Mouse (Mus musculus): Measurements from ENCODE around the gene Cpne5.
"Not testable (repeated sequence)": the region's sequence is repeated elsewhere in the genome, so short reads cannot be mapped to it uniquely, and the experiment has no call there.

Gene Cpne5

DNA sequence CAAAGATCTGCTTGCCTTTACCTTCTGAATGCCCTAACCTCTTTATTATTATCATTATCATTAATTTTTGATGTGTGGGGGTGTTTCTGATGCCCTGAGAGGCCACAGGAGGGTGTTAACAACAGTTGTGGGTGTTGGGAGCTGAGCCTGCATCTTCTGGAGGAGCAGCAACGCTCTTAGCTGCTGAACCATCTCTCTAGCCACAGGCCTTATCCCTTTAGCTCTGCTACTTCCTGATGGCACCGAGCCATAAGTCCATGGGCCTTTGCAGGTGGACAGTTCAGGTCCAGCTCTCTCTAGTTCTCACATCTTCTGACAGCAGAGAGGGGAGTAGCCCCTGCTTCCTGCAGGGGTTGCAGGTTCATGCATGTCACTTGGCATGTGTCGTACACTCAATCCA is 96.4 kb downstream of the Cpne5 start:
- no peak for DNase-seq (ENCODE audit: low read depth, low spot score)

GRCm38 (mm10) chr17:29137906-29138305 is 100.1 kb downstream of the Cpne5 start:
- no peak for DNase-seq (ENCODE audit: low read depth, low spot score)

- DNase-seq (ENCODE audit: low read depth, low spot score) = no peak
Measured at GRCm38 (mm10) chr17:29136236-29136635, 101.7 kb downstream of the Cpne5 start.

DNA sequence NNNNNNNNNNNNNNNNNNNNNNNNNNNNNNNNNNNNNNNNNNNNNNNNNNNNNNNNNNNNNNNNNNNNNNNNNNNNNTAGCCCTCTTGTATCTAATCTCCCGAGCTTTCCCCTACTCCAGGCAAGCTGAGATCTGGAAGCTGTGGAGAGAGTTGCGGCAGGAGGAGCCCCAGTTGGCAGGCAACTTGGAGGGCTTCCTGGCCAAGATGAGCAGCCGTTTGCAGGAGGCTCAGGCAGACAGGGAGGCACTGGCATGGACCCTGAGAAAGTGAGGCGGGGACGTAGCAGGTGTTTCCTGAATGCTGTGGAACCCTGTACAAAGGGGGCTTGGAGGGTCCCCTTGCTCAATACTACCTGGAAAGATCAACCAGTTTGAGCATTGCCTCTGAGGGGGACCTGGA is 102.9 kb downstream of the Cpne5 start:
- no peak for DNase-seq (ENCODE audit: low read depth, low spot score)

- DNase-seq (ENCODE audit: low read depth, low spot score) = no peak
Measured at GRCm38 (mm10) chr17:29129341-29129740, 108.6 kb downstream of the Cpne5 start.

- no peak for DNase-seq (ENCODE audit: low read depth, low spot score)
Measured at GRCm38 (mm10) chr17:29126561-29126960, 111.4 kb downstream of the Cpne5 start.

DNA sequence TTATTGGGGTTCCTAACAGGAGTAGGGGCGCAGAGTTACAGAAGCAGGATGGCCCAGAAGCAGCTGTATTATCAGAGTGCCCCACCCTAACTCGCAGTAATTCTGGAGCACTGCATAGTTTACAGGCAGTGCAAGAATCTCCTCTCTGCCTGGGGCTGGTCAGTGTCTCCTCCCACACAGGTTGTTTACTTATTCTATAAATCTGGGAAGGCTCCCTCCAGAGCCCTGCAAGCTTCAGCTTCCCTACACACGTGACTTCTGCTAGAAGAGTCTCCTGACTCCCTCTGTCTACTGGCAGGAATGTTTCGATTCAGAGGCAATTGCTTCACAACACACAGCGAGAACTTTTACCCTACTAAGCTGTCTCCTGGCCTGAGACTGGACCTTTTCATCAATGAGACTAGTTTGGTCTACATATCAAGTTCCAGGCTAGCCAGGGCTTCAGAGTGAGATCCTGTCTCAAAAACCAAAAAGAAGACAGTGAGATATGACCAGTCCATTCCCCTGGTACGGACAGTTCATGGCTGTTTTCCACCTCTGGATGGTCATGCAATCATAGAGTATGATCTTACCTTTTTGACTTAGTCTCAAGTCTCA is 114.3 kb downstream of the Cpne5 start:
- DNase-seq (ENCODE audit: low read depth, low spot score) = no peak

- DNase-seq (ENCODE audit: low read depth, low spot score) = no peak
Measured at GRCm38 (mm10) chr17:29122817-29123216, 115.2 kb downstream of the Cpne5 start.

GRCm38 (mm10) chr17:29120666-29121065 is 117.3 kb downstream of the Cpne5 start:
- no peak for DNase-seq (ENCODE audit: low read depth, low spot score)

- DNase-seq (ENCODE audit: low read depth, low spot score) = no peak
Measured at GRCm38 (mm10) chr17:29118057-29118456, 119.9 kb downstream of the Cpne5 start.

GRCm38 (mm10) chr17:29117006-29117648 is 120.8 kb downstream of the Cpne5 start:
- DNase-seq (ENCODE audit: low read depth, low spot score) = no peak

- DNase-seq (ENCODE audit: low read depth, low spot score) = no peak
Measured at GRCm38 (mm10) chr17:29116023-29116422, 121.9 kb downstream of the Cpne5 start.

GRCm38 (mm10) chr17:29113591-29114352 is 124.2 kb downstream of the Cpne5 start, which contains the start of gene Rab44:
Gene Rab44 (plus strand): TSS chr17:29114145.
- DNase-seq (ENCODE audit: low read depth, low spot score) = no peak

GRCm38 (mm10) chr17:29111332-29111731 is 126.6 kb downstream of the Cpne5 start:
- DNase-seq (ENCODE audit: low read depth, low spot score) = no peak

- not testable (repeated sequence) for DNase-seq (ENCODE audit: low read depth, low spot score)
Measured at GRCm38 (mm10) chr17:29110356-29110755, 127.6 kb downstream of the Cpne5 start.

Measured in c-Kit-negative CD71-positive TER-119-positive erythroid progenitor cells, embryonic 14.5 days (primary cell).